Mouse (Mus musculus): Measurements from ENCODE around the gene Tmem86b.

The Tmem86b gene

GRCm38 (mm10) chr7:4631031-4631430 lies at the start of gene Tmem86b:
TSS of gene Tmem86b (minus strand) at chr7:4631422.
- in situ Hi-C loops (cut with MboI, MseI) = loop anchor here in 1 of 2 experiments (5.0 kb wide), 1 partner anchor 79 kb away; no protein-coding TSS in a partner anchor

- in situ Hi-C loops (cut with MboI, MseI) = no loop called here
Observed at GRCm38 (mm10) chr7:4675200-4675599, 44.0 kb upstream of the Tmem86b start.

- in situ Hi-C loops (cut with MboI, MseI) = no loop called here
Observed at GRCm38 (mm10) chr7:4674114-4674731, 43.0 kb upstream of the Tmem86b start.

DNA sequence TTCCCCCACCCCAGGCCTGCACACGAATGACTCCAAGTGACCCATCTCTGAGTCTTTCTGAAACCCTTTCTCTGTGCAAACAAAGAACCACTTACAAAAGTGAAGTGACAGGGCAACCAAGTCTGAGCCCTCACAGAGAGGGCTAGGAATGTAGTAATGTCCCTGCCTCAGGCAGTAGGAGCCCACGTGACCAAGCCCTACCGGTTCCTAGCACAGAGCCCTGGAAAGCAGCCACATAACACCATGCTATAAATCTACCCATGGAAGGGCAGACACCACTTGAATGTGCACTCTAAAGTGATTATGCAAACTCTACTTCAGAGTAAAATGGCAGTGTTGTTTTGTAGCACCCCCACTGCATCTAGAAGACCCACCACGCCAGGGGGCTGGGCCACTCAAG lies 40.7 kb upstream of the Tmem86b start:
- in situ Hi-C loops (cut with MboI, MseI) = no loop called here

DNA sequence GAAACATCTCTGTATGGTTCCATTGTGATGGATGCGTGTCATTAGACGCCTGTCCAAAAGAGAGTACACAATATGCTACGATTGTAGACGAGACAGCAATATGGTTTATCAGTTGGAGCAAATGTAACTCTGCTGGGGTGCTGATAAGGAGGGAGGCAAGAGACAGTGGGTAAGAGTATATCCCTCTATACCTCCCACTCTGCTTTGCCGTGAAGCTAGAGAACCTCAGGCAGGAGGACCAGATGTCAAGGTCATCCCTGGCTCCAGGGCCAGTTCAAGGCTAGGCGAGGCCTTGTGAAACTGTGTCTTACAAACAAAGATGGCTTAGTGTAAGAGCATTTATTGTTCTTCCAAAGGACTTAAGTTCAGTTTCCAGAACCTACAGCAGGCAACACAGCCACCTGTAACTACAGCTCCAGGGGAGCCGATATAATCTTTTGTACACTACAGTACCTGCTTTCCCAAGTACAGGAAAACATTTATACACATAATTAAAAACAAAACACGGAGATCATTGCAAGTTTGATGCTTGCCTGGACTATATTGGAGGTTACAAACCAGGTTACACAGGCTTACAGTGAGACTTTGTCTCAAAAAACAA lies 39.5 kb upstream of the Tmem86b start:
- in situ Hi-C loops (cut with MboI, MseI) = no loop called here

DNA sequence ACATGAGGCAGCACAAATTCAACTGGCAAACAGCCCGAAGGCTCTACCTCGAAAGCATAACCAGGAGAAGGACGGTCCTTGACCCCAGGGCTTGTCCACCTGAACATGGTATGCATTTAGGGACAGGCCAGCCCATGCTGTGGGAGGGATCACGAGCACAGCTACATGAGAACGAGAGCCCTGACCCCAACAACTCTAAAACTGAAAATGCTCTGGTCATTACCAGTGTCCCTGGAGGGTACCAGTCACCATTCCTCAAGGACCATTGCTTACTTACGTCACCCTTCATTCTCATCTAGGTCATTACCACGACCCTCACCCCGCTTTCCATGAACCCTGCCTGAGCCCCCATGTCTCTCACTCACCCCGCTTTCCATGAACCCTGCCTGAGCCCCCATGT lies 37.9 kb upstream of the Tmem86b start:
- in situ Hi-C loops (cut with MboI, MseI) = loop anchor here in 1 of 2 experiments (10.0 kb wide), 1 partner anchor 396 kb away; the partner anchor contains the start of gene U2af2

DNA sequence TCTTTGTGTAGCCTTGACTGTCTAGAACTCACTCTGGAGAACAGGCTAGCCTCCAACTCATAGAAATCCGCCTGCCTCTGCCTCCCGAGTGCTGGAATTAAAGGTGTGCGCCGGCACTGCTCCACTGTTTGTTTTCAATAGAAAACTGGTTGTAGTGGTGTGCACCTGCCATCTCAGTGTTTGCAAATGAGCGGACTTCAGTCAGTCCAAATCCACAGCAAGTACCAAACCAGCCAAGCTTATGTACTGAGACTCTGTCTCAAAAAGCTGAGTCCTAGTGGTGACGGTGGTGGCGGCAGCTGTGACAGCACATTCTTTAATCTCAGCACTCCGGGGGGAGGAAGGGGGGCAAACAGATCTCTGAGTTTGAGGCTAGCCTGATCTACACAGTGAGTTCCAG lies 37.3 kb upstream of the Tmem86b start:
- in situ Hi-C loops (cut with MboI, MseI) = loop anchor here in 1 of 2 experiments (10.0 kb wide), 1 partner anchor 396 kb away; the partner anchor contains the start of gene U2af2

- in situ Hi-C loops (cut with MboI, MseI) = loop anchor here in 1 of 2 experiments (10.0 kb wide), 1 partner anchor 398 kb away; the partner anchor contains the start of gene U2af2
Observed at GRCm38 (mm10) chr7:4666871-4667270, 35.6 kb upstream of the Tmem86b start.

GRCm38 (mm10) chr7:4663742-4664141 lies 32.5 kb upstream of the Tmem86b start:
- in situ Hi-C loops (cut with MboI, MseI) = loop anchor here in 1 of 2 experiments (10.0 kb wide), 1 partner anchor 401 kb away; the partner anchor contains the start of gene U2af2

DNA sequence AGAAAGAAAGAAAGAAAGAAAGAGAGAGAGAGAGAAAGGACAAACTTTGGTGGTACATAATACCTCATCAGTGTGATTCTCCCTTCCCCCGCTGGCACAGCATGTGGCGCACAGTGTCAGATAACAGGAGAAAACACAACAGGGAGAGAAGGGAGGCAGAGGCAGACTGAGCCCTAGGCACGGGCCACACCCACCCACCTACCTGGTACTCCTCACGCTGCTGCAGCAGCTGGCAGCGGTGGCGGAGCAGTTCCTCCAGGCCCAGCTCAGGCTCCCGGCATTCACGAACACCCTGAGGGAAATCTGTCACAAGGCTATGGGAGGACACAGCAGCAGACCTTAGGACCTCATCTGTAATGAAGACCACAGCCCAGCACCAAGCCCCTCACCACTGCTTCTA lies 32.0 kb upstream of the Tmem86b start:
- in situ Hi-C loops (cut with MboI, MseI) = loop anchor here in 1 of 2 experiments (10.0 kb wide), 1 partner anchor 402 kb away; the partner anchor contains the start of gene U2af2

DNA sequence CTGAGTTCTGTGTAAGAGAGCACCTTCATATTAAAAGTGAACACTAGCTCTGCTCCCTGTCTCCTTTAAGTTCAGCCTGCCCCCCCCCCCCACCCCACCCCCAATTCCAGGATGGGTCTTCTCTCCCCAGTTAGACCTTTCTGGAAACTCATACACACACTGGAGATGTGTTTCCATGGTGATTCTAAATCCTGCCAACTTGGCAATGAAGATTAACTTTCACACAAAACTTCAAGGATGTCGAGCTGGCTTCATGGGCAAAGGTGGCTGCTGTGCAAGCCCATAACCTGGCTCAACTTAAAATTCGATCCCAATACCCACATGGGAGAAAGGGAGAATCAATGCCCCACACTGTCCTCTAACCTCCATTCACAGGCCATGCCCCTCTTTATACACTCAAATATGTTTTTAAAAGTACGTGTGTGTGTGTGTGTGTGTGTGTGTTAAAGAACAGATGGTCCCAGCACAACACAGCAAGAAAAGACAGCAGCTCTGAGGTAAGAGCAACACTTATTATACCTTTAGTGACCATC lies 28.8 kb upstream of the Tmem86b start:
- in situ Hi-C loops (cut with MboI, MseI) = loop anchor here (5.0 to 10.0 kb wide), 2 partner anchors 402 to 405 kb away; partner anchors contain the start of gene U2af2 (in 2 of the 2)

DNA sequence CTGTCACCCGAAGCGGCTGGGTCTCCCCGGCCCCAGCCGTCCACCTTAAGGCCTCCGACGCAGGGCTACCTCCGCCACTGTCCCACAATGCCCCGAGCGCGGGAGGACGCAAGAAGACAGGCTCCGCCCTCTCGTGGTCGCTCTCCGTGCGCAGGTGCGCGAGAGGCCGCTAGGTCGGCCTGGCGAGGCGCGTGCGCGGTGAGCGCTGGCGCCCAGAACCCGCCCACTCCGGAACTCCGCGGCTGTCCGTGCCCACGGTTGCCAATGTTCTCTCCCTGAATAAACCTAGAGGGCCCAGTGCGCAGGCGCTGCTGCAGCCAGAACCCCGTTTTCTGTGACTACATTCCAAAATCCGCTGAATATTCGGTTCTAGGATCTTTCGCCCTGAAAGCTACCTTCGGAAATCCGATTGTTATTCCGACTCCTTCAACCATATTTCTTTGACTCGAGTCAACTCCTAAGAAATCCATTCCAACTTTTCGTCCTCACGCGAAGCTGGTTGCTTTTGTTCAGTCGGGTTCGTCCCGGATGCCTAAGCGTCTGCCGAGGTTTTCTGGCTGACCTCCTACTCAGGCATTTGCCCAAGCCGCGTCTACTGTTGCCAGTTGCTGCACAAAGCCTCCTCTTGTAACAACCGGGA lies 27.8 kb upstream of the Tmem86b start, which contains the start of gene Ppp6r1:
Gene Ppp6r1, minus strand, starts transcription at position 108 of the 640 bp plus-strand sequence.
- in situ Hi-C loops (cut with MboI, MseI) = loop anchor here in 1 of 2 experiments (5.0 kb wide), 1 partner anchor 403 kb away; the partner anchor contains the start of gene U2af2

- in situ Hi-C loops (cut with MboI, MseI) = loop anchor here in 1 of 2 experiments (5.0 kb wide), 1 partner anchor 404 kb away; the partner anchor contains the start of gene U2af2
Observed at GRCm38 (mm10) chr7:4658128-4658907, 27.1 kb upstream of the Tmem86b start.

DNA sequence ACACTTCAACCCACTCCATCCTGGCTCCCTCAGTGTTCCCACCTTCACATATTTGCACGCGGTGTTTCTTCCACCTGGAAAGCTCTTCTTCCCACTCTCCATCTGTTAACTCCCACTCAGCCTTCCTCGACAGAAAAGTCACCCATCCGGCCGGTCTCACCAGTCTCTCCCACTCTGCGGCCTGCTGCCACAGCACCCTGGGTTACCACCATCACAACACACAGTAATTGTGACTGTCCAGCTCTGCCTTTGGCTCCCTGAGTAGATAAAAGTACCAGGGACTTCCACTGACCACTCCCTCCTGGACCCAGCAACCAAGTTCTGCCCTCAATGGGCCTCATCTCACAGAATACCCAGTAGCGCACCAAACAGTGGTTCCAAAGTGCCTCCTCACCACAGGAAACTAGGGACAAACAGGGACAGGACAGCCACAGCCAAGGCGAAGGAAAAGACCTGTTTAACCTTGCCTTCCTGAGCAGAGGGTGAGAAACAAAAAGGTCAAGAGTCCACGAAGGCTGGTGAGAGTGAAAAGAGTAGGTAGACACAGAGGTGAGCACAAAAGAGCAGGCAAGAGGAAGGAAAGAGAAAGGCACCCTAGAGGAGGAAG lies 26.4 kb upstream of the Tmem86b start:
- in situ Hi-C loops (cut with MboI, MseI) = loop anchor here in 1 of 2 experiments (5.0 kb wide), 1 partner anchor 405 kb away; the partner anchor contains the start of gene U2af2

DNA sequence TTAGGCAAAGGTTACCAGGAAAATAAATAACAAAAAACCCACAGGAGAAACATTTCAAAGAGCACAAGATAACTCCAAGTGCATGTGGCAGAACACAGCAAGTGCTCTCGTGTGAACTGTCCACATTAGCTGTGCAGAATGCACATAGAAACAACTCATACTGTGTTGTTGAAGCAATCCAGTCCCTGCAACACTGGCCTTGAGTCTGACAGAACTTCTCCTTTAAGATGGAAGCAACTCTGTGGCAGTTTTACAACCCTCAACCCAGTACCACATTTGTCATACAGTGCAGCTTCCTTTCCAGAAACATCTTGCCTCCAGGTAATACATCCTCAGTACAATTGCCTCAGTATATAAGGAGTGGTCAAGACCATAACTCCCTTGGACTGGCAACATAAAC lies 25.6 kb upstream of the Tmem86b start:
- in situ Hi-C loops (cut with MboI, MseI) = loop anchor here in 1 of 2 experiments (5.0 kb wide), 1 partner anchor 405 kb away; the partner anchor contains the start of gene U2af2

GRCm38 (mm10) chr7:4655916-4656315 lies 24.7 kb upstream of the Tmem86b start:
- in situ Hi-C loops (cut with MboI, MseI) = loop anchor here in 1 of 2 experiments (5.0 kb wide), 1 partner anchor 406 kb away; the partner anchor contains the start of gene U2af2

- in situ Hi-C loops (cut with MboI, MseI) = loop anchor here in 1 of 2 experiments (5.0 kb wide), 1 partner anchor 407 kb away; the partner anchor contains the start of gene U2af2
Observed at GRCm38 (mm10) chr7:4655393-4655792, 24.2 kb upstream of the Tmem86b start.

- in situ Hi-C loops (cut with MboI, MseI) = loop anchor here in 1 of 2 experiments (5.0 kb wide), 1 partner anchor 138 kb away; the partner anchor contains the start of gene Rpl28
Observed at GRCm38 (mm10) chr7:4654221-4654620, 23.0 kb upstream of the Tmem86b start.

DNA sequence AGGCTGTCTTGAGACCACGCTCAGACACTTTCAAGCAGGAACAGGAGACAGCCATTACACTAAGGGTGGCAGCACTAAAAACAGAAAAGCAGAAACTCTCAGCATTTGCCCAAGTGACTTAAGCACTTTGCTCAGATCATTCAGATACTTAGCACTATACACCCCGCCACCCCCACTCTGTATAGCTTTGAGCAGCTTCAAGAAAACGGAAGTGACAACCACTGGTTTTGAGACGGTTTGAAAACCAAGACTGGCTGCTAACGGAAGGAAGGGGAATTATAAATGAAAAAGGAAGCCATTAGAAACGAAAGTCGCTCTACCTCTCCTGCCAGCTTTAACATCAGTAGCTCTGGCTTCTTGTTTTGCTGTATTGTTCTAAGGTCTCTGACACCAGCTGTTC lies 22.6 kb upstream of the Tmem86b start:
- in situ Hi-C loops (cut with MboI, MseI) = loop anchor here in 1 of 2 experiments (5.0 kb wide), 1 partner anchor 139 kb away; the partner anchor contains the start of gene Rpl28

DNA sequence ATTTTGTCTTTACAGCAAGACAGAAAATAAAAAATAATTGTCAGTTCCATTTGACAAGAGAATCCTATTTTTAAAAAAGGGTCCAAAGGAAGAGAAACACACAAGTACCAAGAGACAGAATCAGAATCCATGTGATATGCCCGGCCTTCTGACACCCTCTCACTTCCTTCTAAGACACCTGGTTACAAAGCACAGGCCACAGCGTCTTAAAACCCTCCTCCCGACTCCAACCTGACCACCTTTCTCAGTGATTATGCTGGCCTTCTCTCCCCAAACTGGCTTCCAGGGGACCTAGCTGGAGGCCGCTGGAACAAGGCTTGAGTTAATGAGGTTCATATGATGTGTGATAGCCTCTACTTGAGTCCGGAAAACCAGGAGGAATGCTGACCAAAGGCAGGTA lies 22.1 kb upstream of the Tmem86b start:
- in situ Hi-C loops (cut with MboI, MseI) = loop anchor here in 1 of 2 experiments (5.0 kb wide), 1 partner anchor 139 kb away; the partner anchor contains the start of gene Rpl28
